Mouse (Mus musculus): ENCODE measurements around the gene Cfap157. TPM values are rescaled to one million over a fixed set of nuclear protein-coding genes. Genes with fewer than 3 reads are reported as not detected.

The Cfap157 gene
- total and polyA plus RNA-seq, 3 experiments: 0.12 TPM; not detected in 2

DNA sequence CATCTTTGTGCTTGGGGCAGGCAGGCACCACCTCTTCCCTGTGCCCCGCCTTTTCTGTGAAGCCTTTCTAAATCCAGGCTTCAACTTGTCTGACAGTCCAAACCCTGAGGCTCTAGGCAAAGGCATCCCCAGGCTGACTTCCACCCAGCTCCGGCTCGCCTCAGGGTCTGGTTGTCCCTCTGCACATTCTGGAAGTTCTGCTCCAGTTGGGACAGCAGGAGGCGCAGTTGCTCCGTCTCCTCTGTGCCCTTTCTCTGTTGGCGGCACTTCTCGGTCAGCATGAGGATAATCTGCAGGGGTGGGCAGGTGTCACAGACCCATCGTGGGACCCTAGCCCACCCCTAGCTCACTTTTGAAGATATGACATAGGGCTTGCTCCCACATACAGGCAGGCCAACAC, 5.1 kb downstream of the Cfap157 start:
- Histone ChIP-seq H3K79me2 (replicated peaks; ENCODE audit: control insufficient read depth, insufficient read depth, low read length) (no peaks in the 10 kb centered on the region), H3K27me3 (ENCODE audit: control insufficient read depth, insufficient read depth, low read length) (no peaks in the 10 kb centered on the region)
- WGBS: 16% methylated on average over 8 of the region's 8 CpGs

DNA sequence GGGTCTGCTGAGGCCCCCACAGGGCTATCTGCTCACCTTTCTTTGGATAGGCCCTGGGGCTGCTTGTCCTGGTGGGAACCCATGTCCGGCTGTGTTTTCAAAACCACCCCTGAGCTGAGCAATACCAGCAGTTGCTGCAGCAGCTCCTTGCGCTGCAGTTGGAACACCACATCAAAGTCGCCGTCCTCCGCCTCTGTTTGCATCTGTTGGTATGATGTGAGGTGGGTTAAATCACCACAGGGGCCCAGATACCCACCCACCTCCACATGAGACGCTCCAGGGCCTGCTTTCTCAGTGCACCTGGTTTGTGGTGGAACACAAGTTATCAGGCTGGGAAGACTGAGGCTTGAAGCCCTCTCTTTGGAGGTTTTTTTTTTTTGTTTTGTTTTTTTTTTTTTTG, 6.1 kb downstream of the Cfap157 start:
- H3K27me3 ChIP-seq (ENCODE audit: control insufficient read depth, insufficient read depth, low read length): no peaks in the 10 kb centered on the region
- intact Hi-C loops (cut with DNase I): no loop called here
- TF ChIP-seq CTCF (IDR thresholded peaks at IDR 0.05) (no peak), EP300 (IDR thresholded peaks at IDR 0.05; ENCODE audit: insufficient read depth, low read depth, low read length) (no peak), POLR2A (IDR thresholded peaks at IDR 0.05; ENCODE audit: insufficient read depth, low read depth, low read length) (no peak)
- no peak overlapping the region for H3K27ac ChIP-seq
- DNase-seq: no peak
- no peak overlapping the region for H3K9ac ChIP-seq (ENCODE audit: low read depth, low read length)
- no peak overlapping the region for H3K4me3 ChIP-seq
- H3K79me2 ChIP-seq (replicated peaks; ENCODE audit: control insufficient read depth, insufficient read depth, low read length): no peaks in the 10 kb centered on the region
- WGBS: 94% methylated on average over 6 of the region's 6 CpGs
- H3K36me3 ChIP-seq (ENCODE audit: control insufficient read depth, insufficient read depth, low read length): no peaks in the 10 kb centered on the region
- H3K4me1 ChIP-seq (ENCODE audit: control insufficient read depth, insufficient read depth, low read length): no peaks in the 10 kb centered on the region; the same call in 1 of the 2 replicates

More for the DNA sequence above, 5.1 kb downstream of the Cfap157 start:
- Histone ChIP-seq H3K4me1 (ENCODE audit: control insufficient read depth, insufficient read depth, low read length) (peaks cover 2% of the 10 kb centered on the region), H3K36me3 (ENCODE audit: control insufficient read depth, insufficient read depth, low read length) (no peaks in the 10 kb centered on the region), H3K27ac (no peak overlapping the region), H3K9ac (ENCODE audit: low read depth, low read length) (no peak overlapping the region), H3K4me3 (no peak overlapping the region)
- peak; percentile 72 to 78 for DNase-seq
- TF ChIP-seq EP300 (IDR thresholded peaks at IDR 0.05; ENCODE audit: insufficient read depth, low read depth, low read length): peak; percentile 70; the same call in 1 of the 2 replicates
- no peak for TF ChIP-seq POLR2A (IDR thresholded peaks at IDR 0.05; ENCODE audit: insufficient read depth, low read depth, low read length)
- TF ChIP-seq CTCF (IDR thresholded peaks at IDR 0.05): peak; percentile 93
- intact Hi-C loops (cut with DNase I): loop anchor here (1.0 kb wide), 1 partner anchor 75 kb away; no protein-coding TSS in a partner anchor

DNA sequence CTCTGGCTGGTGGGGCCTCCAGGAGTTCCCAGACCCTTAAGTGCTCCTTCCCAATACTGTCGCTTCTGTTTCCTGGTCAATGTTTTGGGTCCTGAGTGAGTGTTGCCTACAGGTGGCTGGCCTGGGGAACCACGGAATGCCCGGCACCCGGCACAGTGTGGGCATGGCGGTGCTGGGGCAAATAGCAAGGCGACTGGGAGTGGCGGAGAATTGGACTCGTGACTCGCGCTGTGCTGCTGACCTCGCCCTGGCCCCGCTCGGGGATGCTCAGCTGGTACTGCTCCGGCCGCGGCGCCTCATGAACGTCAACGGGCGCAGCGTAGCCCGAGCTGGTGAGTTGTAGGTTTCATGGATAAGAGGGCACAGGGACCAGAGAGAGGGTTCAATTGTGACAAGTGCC, 8.0 kb downstream of the Cfap157 start:
- 31% methylated on average over 22 of the region's 22 CpGs for WGBS
- Histone ChIP-seq H3K27ac (no peak overlapping the region), H3K27me3 (ENCODE audit: control insufficient read depth, insufficient read depth, low read length) (no peaks in the 10 kb centered on the region), H3K9ac (ENCODE audit: low read depth, low read length) (0 out of 2 replicates have a peak overlapping the region, but pooled peaks have one; percentile 0), H3K4me3 (peak overlapping the region; percentile 57; the same call in 1 of the 2 replicates), H3K4me1 (ENCODE audit: control insufficient read depth, insufficient read depth, low read length) (no peaks in the 10 kb centered on the region; the same call in 1 of the 2 replicates), H3K36me3 (ENCODE audit: control insufficient read depth, insufficient read depth, low read length) (no peaks in the 10 kb centered on the region), H3K79me2 (replicated peaks; ENCODE audit: control insufficient read depth, insufficient read depth, low read length) (no peaks in the 10 kb centered on the region)
- intact Hi-C loops (cut with DNase I): no loop called here
- TF ChIP-seq POLR2A (IDR thresholded peaks at IDR 0.05; ENCODE audit: insufficient read depth, low read depth, low read length): no peak
- TF ChIP-seq EP300 (IDR thresholded peaks at IDR 0.05; ENCODE audit: insufficient read depth, low read depth, low read length): no peak
- no peak for TF ChIP-seq CTCF (IDR thresholded peaks at IDR 0.05)
- DNase-seq: peak in 1 of 2 experiments; percentile 30

DNA sequence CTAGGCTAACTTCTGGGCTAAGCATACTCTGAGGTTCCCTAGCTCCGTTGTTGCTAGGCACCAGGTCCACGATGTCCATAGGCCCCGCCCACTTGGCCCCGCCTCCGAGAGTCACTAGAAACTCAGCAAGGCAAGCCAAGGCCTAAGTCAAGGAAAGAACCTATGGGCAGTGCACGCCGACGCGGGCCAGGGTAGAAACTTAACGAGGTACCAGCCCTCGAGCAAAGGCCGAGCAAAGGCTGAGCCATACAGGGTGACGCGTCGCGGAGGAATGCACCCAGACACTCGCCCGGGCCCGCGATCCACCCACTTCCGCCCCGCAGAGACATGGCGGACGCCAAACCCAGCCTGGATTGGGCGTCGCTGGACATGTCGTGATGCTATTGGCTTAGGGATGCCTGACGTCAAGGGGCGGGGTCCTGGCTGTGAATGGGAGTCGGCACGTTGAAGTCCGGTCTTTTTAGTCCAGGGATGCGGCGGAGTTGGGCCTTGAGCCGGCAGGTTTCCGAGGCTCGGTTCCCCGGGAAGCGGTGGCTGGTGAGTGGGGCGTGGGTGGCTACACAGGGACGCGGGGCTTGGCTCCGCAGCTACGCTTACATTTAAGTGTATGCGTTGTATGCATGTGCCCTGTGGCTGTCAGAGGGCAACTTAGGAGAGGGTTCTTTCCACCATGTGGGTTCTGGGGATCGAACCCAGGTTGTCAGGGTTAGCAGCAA, 8.7 kb downstream of the Cfap157 start, which contains the start of the genes Ttc16 and Ptrh1:
Gene Ttc16, minus strand, starts transcription at position 275 of the 716 bp plus-strand sequence.
Gene Ptrh1, plus strand, starts transcription at position 428 of the 716 bp plus-strand sequence.
- H3K4me1 ChIP-seq (ENCODE audit: control insufficient read depth, insufficient read depth, low read length): no peaks in the 10 kb centered on the region; the same call in 1 of the 2 replicates
- H3K4me3 ChIP-seq: peak within 1 kb of the TSS; percentile 57
- peak; percentile 98 for DNase-seq
- H3K27ac ChIP-seq: peak within 1 kb of the TSS; percentile 85
- intact Hi-C loops (cut with DNase I): no loop called here
- H3K79me2 ChIP-seq (replicated peaks; ENCODE audit: control insufficient read depth, insufficient read depth, low read length): no peaks in the 10 kb centered on the region
- no peaks in the 10 kb centered on the region for H3K27me3 ChIP-seq (ENCODE audit: control insufficient read depth, insufficient read depth, low read length)
- under 1% methylated on average over 46 of the region's 46 CpGs for WGBS
- no peaks in the 10 kb centered on the region for H3K36me3 ChIP-seq (ENCODE audit: control insufficient read depth, insufficient read depth, low read length)
- H3K9ac ChIP-seq (ENCODE audit: low read depth, low read length): peak within 1 kb of the TSS; percentile 62
- TF ChIP-seq POLR2A (IDR thresholded peaks at IDR 0.05; ENCODE audit: insufficient read depth, low read depth, low read length) (peak; percentile 52; the same call in 1 of the 2 replicates), CTCF (IDR thresholded peaks at IDR 0.05) (no peak), EP300 (IDR thresholded peaks at IDR 0.05; ENCODE audit: insufficient read depth, low read depth, low read length) (peak; percentile 77)

DNA sequence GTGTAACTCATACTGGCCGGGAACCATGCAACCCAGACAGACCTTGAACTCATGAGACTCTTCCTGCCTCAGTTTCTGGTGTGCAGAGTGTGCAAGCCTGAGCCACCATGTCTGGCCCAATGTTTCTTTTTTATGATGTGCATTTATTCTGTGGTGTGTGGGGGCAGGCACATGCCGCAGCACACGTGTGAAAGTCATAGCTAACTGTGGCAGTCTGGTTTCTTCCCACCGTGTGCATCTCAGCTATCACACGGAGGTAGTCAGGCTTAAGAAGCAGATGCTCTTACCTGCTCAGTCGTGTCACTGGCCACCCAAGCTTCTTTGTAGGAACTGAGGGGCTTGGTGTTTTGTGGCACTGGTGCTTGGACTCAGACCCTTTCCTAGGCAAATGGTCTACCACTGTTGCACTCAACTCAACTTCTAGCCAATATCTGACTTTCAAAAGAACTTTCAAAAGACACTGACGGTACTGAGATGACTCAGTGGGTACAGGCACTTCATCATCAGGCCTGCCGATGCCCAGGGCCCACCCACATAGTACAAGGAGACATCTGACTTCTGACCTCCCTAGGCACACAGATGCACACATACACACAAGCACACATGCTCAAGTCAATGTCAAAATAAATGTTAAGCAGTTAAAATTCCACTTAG, 11.5 kb downstream of the Cfap157 start:
- Histone ChIP-seq H3K27ac (no peak overlapping the region), H3K79me2 (replicated peaks; ENCODE audit: control insufficient read depth, insufficient read depth, low read length) (no peaks in the 10 kb centered on the region), H3K9ac (ENCODE audit: low read depth, low read length) (no peak overlapping the region), H3K27me3 (ENCODE audit: control insufficient read depth, insufficient read depth, low read length) (no peaks in the 10 kb centered on the region), H3K4me1 (ENCODE audit: control insufficient read depth, insufficient read depth, low read length) (no peaks in the 10 kb centered on the region; the same call in 1 of the 2 replicates), H3K36me3 (ENCODE audit: control insufficient read depth, insufficient read depth, low read length) (no peaks in the 10 kb centered on the region), H3K4me3 (no peak overlapping the region)
- intact Hi-C loops (cut with DNase I): no loop called here
- 83% methylated on average over 8 of the region's 8 CpGs for WGBS
- DNase-seq: no peak
- TF ChIP-seq EP300 (IDR thresholded peaks at IDR 0.05; ENCODE audit: insufficient read depth, low read depth, low read length): no peak
- no peak for TF ChIP-seq CTCF (IDR thresholded peaks at IDR 0.05)
- TF ChIP-seq POLR2A (IDR thresholded peaks at IDR 0.05; ENCODE audit: insufficient read depth, low read depth, low read length): no peak

Data from heart, adult 2 months (tissue).